Mouse (Mus musculus) brain, adult 2 months (tissue): ENCODE data around the gene Ccdc7a.

ENCODE experiments used
- DNase-seq: peaks from one replicate; pipeline ENCODE4 v3.0.0; 2011; ENCODE audit warnings: low read depth, low spot score

The Ccdc7a gene

DNA sequence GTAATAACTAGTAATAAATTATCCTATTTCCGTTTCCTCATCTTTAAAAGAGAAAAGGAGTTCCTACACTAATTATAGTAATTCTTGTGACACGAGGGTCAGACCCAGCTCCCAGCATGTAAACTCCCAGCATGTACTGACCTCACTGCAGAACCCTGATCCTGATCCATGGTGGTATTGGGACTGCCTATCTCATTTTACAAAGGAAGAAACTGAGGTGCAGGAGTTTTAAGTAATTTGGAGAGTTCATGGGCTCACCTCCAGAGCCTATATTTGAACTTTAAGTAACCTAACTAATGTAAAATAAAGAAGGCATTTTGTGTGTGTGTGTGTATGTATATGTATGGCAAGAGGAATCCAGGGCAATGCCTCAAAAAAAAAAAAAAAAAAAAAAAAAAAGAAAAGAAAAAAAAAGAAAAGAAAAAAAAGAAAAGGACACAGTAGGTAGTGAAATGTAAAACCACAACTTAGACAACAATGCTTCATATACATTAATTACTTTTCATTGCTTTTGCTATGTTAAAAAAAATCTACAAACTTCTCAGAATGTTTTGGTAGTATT is 378.8 kb downstream of the Ccdc7a start:
- DNase-seq: no peak

DNA sequence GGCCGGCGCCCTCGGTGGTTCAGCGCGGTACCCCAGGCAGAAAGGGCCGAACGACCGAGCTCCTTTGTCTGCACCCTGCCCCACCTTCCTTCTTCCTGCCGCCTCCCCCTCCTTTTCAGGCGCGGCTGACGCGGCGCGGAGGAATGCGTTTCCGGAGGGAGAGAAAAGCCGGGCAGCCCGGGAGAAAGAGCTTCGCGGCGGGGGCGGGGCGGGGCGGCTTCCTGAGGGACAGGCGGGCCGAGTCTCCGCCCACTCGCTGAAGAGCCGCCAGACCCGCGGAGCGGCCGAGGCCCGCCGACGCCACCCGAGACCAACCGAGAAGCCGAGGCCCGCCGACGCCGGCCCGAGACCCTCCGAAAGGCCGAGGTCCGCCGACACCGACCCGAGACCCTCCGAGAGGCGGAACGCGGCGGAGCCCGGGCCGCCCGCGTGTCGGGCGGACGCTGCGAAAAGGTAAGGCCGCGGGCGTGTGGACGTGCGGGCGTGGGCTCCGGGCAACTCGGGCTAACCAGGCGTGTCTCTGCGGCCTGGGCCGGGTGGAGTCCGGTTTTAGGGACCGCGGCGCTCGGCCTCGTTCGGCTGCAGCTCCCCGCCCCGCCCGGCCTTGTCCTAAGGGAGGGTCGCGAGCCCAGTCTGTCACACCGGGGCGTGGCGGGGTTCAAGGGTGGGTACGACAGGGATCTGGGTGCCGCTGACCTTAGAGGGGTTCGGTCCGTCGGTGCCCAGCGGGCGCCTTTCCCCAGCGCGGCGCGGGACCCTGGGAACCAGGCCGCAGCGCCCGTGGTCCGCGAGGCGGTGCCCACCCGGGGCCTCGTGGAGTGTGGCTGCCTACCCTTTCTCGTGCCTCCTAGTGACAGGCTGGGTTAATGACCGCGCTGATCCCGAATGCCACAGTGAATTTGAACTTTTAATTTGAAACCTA is 379.5 kb downstream of the Ccdc7a start, which contains the start of gene Itgb1:
Itgb1 (plus strand) TSS at position 148 of the 922 bp plus-strand sequence.
- DNase-seq: peak; percentile 96

DNA sequence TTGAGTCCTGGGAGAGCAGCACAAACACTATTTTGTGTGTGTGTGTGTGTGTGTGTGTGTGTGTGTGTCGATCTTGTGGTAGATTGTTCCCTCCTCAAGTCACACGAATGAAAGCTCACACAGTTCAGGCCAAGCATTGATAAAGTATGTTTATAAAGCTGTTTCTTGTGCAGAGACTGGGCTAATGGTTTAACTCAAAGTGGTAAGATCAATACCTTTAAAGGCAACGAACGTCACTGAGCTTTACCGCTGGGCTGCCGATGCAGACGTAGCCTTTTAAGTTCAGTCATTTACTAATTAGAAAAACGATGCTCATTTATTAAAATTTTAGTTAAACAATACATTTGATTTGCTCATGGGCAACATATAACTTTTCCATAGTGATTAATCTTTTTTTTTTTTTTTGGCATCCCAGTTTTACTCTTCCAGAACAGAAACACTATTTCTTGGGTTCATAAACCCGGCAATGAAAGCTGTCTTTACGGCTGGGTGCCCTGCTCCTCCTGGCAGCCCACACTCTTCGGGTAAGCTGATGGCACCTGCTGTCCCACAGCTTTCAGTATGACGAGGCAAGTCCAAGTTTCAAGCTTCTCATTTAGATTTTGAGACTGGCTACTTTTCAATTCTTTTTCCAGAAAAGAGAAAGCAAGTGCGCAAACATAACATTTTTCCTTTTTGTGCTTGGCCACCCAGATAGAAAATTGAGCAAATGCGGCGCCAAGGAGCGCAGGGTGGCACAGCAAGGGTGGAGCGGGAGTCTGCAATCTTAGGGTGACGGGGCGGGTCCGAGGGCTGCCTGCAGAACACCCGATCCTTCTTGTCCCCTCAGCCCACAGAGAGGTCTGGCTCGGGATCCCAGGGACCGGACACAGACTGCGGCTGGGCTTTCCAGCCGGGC is 380.5 kb downstream of the Ccdc7a start:
- peak; percentile 16 for DNase-seq
